Mouse (Mus musculus) R1 (cell line): Measurements from ENCODE around the gene Cerk.
"Not testable (repeated sequence)": the region's sequence is repeated elsewhere in the genome, so short reads cannot be mapped to it uniquely, and the experiment has no call there.

Source experiments
- DNase-seq: peaks from one replicate; pipeline ENCODE4 v3.0.0-alpha.2; 2018; ENCODE audit warnings: low read depth, low spot score

The Cerk gene

DNA sequence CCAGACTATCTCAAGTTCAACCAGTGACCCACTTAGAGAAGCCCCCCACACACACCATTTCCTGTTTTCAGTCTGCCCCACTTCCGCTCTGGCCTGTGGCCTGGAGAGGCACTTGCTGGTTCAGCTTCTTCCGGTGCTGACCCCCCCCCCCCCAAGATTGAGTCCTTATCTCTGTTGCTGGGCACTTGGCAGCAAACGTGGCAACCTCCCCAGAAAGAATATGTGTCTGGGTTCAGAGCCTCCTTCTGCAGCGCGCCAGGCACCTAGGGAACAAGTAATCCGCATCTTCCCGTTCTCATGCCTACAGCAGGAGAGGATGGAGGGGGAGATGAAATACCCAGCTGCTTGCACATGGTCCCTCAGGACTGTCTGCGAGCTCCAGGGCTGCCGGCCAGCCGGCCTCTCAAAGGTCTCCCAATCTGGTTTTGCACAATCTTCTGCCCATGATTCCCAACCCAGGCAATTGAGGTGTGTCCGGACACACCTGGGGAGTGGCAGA, 4.0 kb downstream of the Cerk start:
- DNase-seq, result peak; percentile 26

DNA sequence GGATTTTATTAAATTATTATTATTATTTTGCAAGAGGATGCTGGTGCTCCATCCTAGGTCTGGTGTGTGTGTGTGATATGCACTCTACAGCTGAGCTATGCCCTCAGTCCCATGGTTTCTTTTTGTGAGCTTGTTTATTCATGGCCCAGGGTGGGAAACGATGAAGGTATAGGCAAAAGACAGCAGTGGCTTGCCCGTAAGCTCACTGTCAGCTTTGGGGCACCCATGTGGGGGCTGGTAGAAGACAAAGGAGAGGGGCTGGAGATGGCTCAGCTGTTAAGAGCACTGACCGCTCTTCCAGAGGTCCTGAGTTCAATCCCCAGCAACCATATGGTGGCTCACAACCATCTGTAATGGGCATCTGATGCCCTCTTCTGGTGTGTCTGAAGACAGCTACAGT, 4.6 kb downstream of the Cerk start:
- DNase-seq, result not testable (repeated sequence)

DNA sequence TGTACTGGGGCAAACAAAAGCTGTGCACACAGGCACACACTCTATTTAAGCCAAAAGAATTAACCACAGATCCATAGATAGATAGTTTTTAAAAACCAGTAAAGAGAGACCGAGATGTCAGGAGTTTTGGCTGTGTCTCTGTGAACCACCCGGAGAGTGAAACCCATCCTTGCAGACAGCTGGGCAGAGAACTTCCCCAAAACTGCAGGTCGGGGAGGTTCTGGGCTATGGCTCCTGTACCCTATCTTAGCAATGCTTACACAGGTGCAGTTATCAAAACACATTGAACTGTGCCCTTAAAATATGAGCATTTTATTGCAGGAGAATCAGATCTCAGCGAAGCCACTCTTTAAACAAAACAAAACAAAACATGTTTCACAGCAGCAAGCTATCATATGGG, 5.5 kb downstream of the Cerk start:
- DNase-seq, result no peak

DNA sequence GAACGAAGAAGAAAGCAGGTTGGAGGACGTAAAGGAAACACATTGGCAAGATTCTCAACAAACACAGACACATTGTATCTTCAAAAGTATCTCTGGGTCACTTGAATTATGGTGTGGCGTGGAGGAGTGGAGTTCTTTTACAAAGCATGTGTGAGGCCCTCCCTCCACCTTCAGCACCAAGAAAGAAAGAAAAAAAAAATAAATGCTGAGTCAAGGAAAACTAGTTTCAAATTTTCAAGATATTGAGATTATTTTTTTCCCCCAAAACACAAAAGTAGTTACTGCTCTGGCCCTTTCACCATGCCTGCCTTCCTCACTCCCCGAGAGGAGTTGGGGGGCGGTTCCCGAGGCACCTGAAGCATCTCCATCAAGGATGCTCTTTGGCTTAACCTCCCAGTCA, 7.3 kb downstream of the Cerk start:
- DNase-seq, result no peak

DNA sequence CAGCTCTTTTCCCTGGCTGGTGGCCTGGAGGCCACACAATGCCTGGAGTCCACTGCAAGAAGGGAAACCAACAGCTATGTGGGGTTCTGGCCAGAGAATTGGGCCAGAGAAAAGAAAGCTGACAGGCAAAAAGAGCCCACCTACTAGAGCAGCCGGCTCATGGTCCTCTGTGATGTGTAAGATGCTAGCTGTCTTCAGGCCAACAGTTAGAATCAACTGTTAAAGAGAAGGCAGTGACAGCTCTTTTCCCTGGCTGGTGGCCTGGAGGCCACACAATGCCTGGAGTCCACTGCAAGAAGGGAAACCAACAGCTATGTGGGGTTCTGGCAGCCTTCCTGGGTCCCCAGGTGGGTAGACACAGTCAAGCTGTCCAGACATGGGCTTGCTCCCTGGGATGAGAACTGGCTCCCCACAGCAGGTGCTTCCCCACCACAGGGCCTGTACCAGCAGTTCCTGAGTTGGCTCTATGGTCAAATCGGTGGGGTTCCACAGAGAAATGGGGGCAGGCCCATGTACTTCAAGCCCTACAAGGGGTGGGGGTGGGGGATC, 8.2 kb downstream of the Cerk start:
- not testable (repeated sequence) for DNase-seq

DNA sequence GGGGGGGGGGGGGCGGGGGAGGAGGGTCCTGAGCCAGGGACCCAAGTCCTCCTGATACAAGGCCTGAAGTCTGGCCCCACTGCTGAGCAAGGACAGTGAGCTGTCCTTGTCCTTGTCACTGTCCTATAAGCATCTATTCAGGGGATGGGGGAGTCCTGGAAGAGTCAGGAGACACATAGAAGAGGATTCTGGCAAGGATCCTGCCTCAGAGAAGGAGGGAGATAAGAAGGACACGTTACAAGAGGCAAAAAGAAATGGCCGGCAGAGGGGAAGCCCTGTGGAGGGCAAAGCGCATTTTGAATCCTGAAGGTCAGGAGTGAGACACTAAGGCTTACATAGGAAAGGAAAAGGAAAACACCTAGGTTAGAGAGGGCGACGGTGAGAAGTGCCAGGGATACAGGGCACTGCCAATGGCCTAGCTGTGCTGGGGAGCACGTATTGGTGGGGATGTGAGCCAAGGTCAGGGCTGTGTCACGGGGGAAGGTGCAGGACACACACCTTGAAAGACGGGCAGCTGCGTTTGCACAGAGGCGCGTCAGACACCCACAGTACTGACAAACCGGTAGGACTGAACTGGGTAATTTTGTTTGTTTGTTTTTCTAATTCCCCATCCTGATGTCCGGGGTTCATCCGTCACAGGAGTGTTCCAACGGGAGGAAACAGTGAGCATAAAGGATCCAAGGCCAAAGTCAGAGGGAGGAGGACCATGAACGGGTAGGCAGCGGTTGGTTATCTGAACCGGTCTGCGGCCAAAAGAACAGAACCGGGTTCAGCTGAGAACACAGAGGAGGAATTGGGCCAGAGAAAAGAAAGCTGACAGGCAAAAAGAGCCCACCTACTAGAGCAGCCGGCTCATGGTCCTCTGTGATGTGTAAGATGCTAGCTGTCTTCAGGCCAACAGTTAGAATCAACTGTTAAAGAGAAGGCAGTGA, 8.9 kb downstream of the Cerk start:
- no peak for DNase-seq

DNA sequence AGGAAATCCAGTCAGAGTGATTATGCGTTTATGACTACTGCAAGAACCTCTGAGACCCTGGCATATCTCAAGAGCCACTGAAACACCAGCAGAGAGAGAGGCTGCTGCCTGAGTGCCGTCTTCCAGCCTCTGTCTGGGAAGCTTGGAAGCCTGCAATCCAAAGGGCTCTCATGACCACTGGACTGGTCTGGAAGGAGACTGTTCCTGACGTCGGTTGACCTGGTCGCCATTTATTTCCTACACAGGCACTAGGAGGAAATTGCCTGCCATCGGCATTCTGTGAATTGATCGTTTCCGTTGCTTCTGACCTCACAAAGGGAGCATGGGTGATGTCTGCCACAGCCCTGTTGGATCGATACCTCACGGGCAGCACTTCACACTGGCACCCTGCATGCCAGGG, 9.8 kb downstream of the Cerk start:
- no peak for DNase-seq

DNA sequence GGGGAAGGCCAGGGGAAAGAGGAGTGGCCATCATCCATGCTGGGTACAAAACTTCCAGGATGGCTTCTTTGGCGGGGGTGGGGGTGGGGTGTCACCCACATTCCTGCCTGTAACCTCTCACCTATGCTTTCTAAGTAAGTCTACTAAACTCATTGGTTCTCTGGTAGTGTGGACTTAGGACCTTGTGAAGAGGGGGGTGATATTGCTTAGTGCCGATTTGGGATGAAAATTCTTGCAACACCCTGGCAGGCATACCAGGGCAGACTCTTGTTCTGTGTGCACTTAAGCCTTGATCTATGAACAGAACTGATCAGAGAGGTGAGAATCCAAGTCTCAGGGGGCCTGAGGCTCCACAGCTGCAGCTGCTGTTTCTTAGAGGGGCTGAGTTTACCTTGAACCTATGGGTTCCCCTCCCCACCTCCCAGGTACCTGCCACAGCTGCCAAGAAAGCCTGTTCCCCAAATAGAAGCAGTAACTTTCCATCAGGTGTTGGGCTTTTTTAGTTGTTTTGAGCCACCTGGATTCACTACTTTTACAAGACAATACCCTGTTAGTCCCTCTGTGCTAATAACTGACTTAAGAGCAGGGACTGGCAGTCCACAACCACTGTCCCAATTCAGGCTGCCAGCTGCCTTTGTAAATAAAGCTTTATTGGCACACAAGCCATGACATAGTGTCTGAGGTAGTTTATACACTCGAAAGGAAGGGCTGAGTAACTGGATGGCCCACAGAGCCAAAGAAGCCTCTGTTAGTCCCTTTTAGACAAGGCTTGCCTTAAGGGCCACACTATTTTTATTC, 10.5 kb downstream of the Cerk start:
- DNase-seq, result no peak

DNA sequence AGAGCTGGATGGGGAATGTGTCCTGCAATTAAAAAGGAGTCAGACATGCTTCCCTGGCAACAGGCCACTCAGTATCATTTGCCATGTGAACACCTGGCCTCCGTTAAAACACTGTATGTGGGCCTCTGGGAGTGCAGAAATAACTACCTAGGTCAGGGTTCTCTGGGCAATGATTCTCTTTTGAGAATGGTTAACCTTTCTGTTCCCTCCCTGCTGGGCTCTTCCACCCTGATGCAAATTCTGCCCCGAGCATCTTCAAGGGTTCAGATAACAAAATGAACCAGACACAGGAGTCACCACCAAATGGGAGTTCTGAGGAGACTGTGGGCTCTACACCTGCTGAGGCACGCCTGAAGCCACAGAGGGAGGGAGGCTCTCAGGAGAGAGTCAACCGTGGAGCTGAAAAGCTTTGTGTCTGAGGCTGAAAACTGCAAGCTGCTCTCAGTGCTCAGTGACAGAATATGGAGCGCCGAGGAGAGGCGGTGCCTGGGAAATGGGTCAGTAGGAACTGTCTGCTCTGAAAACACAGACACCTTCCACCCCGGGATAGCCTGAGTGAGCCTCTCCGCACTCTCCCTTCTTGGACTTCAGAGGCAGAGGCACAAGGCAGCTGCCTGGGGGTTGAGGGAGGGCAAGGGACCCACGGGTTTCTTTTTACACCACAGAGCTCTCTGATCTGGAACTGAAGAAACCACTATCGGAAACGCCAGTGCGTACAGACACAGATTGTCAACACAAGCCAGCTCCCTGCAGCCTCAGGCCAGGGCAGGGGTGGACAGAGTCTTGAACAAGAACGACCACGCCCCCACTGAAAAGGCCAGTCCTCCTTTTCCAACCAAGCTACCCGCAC, 12.6 kb downstream of the Cerk start:
- no peak for DNase-seq

DNA sequence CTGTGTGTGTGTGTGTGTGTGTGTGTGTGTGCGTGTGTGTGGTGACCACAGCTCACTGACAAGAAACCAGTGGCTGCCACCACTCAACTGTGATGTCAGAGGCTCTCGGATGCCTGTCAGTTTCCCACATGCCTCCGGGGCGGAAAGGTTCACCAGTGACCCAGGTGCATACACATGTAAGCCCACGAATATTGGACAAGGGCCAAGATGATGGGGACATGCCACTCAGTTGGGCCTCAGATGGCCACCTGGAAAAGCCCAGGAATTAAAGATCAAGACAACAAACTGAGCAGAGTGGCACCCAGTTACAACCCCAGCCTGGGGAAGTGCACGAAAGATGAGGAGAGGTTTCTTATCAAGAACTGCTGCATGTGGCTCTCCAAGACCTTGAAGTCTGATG, 13.4 kb downstream of the Cerk start:
- no peak for DNase-seq

DNA sequence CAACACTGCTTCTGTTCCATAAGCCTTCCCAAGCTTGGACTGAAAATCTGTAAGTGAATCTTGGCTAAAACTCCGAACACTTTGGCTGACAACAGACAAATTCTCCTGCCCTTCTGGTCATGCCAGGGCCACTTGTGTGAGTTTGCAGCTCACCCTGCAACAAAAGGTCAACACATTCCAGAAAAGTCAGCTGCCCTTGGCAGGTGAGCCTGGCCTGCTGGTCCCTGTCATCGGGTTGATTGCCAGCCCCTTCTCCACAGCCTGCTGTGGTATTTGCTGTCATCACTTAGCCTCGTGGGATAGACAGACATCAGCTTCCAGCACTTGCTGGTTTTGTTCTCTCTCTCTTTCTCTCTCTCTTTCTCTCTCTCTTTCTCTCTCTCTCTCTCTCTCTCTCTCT, 13.8 kb downstream of the Cerk start:
- DNase-seq, result no peak

DNA sequence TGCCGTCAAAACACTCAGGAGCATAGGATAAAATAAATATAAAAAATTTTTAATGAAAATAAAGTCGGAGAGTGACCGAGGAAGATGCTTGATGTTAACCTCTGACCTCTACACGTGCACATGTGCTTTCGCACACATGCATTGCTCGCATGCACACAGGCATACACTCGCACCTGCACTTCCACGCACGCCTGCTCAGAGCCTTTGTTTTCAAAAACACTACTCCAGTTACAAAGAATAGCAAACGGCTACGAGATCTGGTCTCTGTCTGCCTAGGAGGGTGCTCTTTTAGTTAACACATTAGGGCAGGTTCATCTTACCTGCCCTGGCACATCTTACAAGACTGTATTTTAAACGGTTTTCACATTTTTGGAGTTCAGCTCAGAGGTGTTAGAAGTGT, 14.6 kb downstream of the Cerk start:
- DNase-seq, result no peak

DNA sequence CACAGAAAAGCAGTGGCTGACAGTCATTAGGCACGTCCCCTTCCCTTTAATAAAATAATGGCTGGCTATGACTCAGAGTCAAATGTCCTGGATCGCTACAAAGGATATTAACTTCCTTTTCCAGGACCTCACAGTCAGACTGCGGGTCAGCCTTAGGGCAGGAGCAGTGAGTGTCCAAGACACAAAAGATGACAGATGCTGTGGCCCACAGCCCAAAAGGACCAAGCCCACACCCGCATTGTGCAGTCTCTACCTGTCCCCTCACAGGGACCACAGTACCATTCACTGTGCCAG, 16.2 kb downstream of the Cerk start:
- no peak for DNase-seq

DNA sequence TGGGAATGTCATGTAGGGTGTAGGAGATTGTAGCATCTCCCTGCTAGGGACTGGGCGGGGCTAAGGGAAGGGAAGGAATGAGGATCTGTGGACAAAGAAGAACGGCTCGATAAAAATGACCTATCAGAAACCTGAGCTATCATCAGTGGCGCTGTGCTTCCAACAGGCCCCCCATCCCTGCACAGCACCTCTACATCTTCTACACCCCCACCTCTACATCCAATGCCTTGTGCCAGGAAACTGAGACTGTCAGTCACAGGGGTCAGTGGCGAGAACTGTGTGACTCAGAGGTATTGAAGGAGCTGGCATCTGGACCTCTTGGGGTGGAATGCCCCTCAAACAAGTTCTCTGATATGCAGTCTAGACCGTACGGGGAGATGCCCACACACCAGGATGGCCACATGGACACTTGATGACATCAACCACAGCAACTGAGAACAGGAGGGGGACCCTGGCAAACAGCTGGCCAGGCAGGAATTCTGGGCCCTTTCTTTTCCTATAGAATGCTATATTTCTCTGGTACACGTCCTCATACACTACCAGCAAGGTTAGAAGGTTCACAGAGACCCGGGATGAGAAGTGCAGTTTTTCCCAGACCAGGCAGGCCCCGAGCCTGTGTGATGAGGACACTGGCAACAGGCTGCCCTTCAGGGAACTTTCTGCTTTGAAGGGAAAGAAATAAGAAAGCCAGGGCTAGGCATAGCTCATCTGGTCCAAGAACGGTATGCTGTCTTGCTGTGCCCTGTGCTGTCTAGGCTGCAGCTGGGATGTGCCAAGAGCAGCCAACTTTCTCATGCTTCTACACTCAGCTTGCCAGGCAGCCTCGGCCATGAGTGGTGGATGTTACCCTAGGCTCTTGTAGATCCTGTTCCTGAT, 16.8 kb downstream of the Cerk start:
- DNase-seq, result no peak

DNA sequence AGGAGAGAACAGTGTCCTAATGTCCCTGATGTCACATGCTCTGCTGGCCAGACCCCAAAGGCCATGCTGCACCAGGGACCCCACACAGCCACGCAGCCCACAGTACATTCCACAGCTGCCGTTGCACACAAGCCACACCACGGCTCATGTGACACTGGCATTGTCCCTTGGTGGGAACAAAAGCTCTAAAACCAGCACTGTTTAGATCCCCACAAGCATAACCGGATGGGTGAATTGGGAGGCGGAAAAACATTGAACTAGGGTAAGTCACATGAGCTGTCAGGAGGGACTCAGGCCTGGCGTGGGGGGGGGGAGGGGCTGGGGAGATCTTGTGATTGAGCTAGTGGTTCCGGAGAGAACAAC, 17.5 kb downstream of the Cerk start:
- no peak for DNase-seq

DNA sequence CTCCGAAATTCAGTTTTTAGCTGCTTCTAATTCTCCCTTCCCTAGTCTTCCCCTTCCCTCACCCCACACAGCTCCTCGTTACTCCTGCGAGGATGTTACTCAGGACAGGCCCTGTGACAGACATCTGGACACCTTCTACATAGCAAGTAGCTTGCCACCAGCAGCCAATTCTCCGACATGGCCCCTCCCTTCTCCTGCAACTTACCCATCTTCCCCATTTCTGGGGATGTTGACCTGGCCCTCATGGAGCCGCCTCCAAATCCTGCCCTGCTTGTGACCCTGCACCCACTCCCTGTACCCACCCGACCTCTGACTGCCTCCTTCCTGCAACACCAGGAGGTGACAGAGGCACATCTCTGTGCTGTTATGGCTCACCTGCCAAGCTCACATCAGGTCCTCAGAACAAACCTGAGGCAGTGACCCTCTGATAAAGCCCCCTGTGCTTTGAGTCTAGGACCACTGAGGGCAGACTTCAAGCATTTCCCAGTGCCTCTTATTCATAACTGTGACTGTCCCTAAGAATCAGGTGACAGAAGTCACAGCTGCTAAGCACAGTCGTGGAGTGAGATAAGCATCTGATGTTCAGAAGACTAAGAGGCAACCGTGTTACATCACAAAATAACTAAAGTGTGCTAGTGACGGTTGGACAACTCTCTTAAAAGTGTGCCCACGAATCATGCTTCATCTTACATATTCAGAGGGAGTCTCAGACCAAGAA, 18.0 kb downstream of the Cerk start:
- no peak for DNase-seq

DNA sequence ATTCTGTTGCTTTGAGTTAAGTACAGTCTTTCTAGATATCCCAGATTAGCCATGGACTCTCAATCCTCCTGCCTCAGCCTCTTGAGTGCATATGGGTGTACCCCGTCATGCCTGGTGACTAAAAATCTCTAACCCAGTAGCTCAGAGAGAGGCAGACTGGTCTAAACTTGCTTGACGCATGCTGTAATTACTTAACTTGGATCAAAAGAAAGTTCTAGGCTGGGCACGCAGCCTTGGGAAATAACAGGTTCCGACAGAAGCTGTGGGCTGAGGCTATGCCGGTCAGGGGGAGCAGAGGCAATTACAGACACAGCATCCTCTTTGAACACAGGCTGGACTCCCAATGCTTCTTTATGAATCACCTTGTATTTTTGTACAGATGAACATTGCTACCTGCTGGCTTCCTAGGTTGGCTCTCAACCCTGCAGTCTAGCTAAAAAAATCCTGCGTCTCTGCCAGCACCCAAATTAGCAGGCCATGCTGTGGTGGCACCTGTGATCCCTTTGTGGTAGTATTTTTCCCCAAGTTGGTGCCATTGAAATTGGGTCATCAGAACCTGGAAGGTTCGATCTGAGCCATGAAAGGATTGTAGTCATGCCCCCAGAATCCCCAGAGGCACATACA, 18.8 kb downstream of the Cerk start:
- no peak for DNase-seq

DNA sequence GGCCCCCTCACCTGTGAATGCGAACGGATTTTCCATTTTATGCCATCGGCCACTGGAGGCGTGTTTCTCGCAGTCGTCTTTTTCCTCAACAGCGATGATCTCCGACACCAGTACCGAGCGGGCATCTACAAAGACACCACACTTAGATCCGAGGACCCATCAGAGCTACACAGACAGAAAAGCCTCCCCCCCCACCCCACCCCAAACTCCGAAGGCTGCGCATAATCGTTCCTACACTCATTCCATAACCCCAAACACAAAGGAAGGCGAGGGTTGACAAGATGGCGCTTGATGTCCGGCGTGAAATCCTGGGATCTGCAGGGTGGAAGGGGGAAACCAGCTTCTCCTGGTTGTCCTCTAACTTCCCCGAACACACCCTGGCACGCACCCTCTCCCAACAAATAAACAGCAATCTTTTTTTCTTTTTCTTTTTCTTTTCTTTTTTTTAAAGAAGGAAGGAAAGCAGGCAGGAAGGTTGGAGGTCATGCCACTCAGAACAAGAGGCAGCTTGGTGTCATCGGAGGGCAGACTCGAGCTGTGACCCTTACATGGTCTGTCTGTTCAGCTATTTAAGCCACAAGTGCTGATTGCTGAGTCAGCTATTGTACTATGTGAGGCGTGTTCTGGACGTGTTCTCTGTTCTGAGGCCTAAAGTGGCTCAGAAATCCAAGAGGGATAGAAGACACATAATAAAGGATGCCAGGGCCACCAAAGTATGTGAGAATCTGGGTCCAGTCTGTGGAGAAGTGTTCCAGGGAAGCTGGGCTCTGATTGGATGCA, 19.9 kb downstream of the Cerk start:
- peak; percentile 51 for DNase-seq
